ENCODE assay signal across 8 mouse cellular contexts in the genomic region with DNA sequence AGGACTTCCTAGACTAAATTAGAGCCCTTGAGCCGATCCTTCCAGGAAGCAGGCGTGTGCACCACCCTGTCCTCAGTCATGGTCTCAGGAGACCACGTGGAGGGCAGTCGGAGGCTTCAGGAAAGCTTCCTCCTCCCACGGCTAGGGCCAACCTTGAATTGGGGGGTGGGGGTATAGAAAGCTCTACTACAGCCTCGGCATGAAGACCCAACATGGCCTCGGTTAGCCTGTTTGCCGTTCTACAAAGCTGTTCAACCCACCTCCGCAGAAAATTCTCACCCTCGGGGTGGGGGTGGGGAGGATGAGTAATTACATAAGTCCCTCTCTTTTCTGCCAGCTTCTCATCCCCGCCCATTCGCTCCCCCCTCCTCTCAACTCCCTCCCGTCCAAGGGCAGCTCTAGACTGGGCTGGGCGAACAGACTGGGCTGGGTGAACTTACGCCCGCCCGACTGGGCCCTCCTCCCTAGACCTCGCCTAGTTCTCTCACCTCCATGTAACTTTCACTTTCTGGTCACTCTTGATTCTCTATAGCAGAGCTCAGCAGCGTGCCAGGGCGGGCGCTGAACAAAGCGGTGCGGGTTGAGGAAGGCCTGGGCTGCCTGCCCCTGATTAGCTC. TPM values are rescaled to one million over a fixed set of nuclear protein-coding genes. Genes with fewer than 3 reads are reported as not detected.
DNase-seq lines count a peak whose midpoint lies in the region; ATAC-seq and TF ChIP-seq lines count a peak whose summit lies in the region.

No protein-coding gene starts in this region.

- H3K36me3 ChIP-seq in embryonic facial prominence, embryonic 13.5 days = no peaks in the 10 kb centered on the region
- H3K36me3 ChIP-seq in liver, embryonic 11.5 days (ENCODE audit: control insufficient read depth, insufficient read depth, low read length) = no peaks in the 10 kb centered on the region
- no peaks in the 10 kb centered on the region for H3K36me3 ChIP-seq in testis, adult 2 months (ENCODE audit: control insufficient read depth, insufficient read depth, low read length)

- no peak overlapping the region for H3K4me3 ChIP-seq in embryonic facial prominence, embryonic 13.5 days
- peak overlapping the region; percentile 32 for H3K4me3 ChIP-seq in liver, embryonic 11.5 days (ENCODE audit: low read depth, low read length)
- peak overlapping the region; percentile 59 for H3K4me3 ChIP-seq in testis, adult 2 months (ENCODE audit: control insufficient read depth, low read depth, low read length)

- TF ChIP-seq POLR2A in testis, adult 2 months (IDR thresholded peaks at IDR 0.05; ENCODE audit: control insufficient read depth, low read depth, low read length) = no peak

- no peaks in the 10 kb centered on the region for H3K27me3 ChIP-seq in embryonic facial prominence, embryonic 13.5 days
- H3K27me3 ChIP-seq in liver, embryonic 11.5 days (replicated peaks; ENCODE audit: control insufficient read depth, insufficient read depth, low read length) = no peaks in the 10 kb centered on the region
- H3K27me3 ChIP-seq in testis, adult 2 months (ENCODE audit: control insufficient read depth, insufficient read depth, low read length) = no peaks in the 10 kb centered on the region

- peak; percentile 70 for DNase-seq in retina, postnatal 1 day
- no peak for DNase-seq in retina, embryonic 14.5 days (ENCODE audit: low spot score)
- peak; percentile 92 for DNase-seq in heart, adult 8-10 months (ENCODE audit: low spot score)
- peak; percentile 88 for DNase-seq in kidney, adult 18-20 months
- peak; percentile 84 for DNase-seq in liver, embryonic 11.5 days (ENCODE audit: low spot score)

- peak; percentile 50; the same call in 1 of the 2 replicates for ATAC-seq in embryonic facial prominence, embryonic 13.5 days (ENCODE audit: insufficient number of reproducible peaks, insufficient read depth, low FRiP score, low TSS enrichment, low read depth)
- peak; percentile 88 for ATAC-seq in liver, embryonic 11.5 days (replicated peaks; ENCODE audit: low FRiP score)
- ATAC-seq in monocyte, adult 5-6 weeks (replicated peaks; ENCODE audit: insufficient number of reproducible peaks, low FRiP score, low TSS enrichment, poor library complexity, severe bottlenecking) = peak; percentile 78

- peak overlapping the region; percentile 75 for H3K27ac ChIP-seq in embryonic facial prominence, embryonic 13.5 days
- H3K27ac ChIP-seq in liver, embryonic 11.5 days (ENCODE audit: low read depth, low read length) = peak overlapping the region; percentile 82
- peak overlapping the region; percentile 63 for H3K27ac ChIP-seq in testis, adult 2 months (ENCODE audit: control insufficient read depth, insufficient read depth, low read depth, low read length)

- no peak overlapping the region for H3K9ac ChIP-seq in embryonic facial prominence, embryonic 13.5 days
- peak overlapping the region; percentile 61 for H3K9ac ChIP-seq in liver, embryonic 11.5 days (ENCODE audit: low read depth, low read length)

- H3K4me2 ChIP-seq in embryonic facial prominence, embryonic 13.5 days = peak overlapping the region; percentile 43
- peak overlapping the region; percentile 65 for H3K4me2 ChIP-seq in liver, embryonic 11.5 days

- TF ChIP-seq CTCF in testis, adult 2 months (IDR thresholded peaks at IDR 0.05; ENCODE audit: control insufficient read depth, insufficient read depth, insufficient replicate concordance, low read depth, low read length) = no peak

- H3K4me1 ChIP-seq in embryonic facial prominence, embryonic 13.5 days = peaks cover 33% of the 10 kb centered on the region
- H3K4me1 ChIP-seq in liver, embryonic 11.5 days (replicated peaks; ENCODE audit: control insufficient read depth, insufficient read depth, low read length) = peaks cover 54% of the 10 kb centered on the region
- peaks cover 16% of the 10 kb centered on the region for H3K4me1 ChIP-seq in testis, adult 2 months (ENCODE audit: control insufficient read depth, insufficient read depth, low read length)

- H3K9me3 ChIP-seq in embryonic facial prominence, embryonic 13.5 days = no peaks in the 10 kb centered on the region
- no peaks in the 10 kb centered on the region for H3K9me3 ChIP-seq in liver, embryonic 11.5 days (ENCODE audit: control insufficient read depth, low read length)

- WGBS in embryonic facial prominence, embryonic 13.5 days = 38% methylated on average over 23 of the region's 23 CpGs
- WGBS in liver, embryonic 11.5 days = 8% methylated on average over 23 of the region's 23 CpGs

RNA-seq across cellular contexts. Expression of a gene that starts 48.1 kb away (rescaled TPM):
- polyA plus RNA-seq in embryonic facial prominence, embryonic 13.5 days (2015; fragmentation: Nextera tagmentation; extraction: Ambion mirVana) = 36.5 and 37.7 TPM in 2 replicates
- total RNA-seq in heart, adult 8-10 months (2022) = 10 to 100 TPM; 26.2 to 30.4 (median 27.8) TPM
- polyA plus RNA-seq in liver, embryonic 11.5 days (2014; fragmentation: Nextera tagmentation; extraction: Ambion mirVana) = 9.7 and 9.8 TPM in 2 replicates
- total RNA-seq in monocyte, adult 5-6 weeks (2017) = 15.1 to 32.7 TPM (median 18.2 TPM) in 3 replicates
- polyA plus RNA-seq in testis, adult 2 months (2012; rRNA removed) = 2.8 and 3.2 TPM in 2 replicates
